Mouse (Mus musculus) right cerebral cortex, adult 18-20 months (tissue): ENCODE results near the gene Vwc2.

Experiments
- DNase-seq: peaks from one replicate; pipeline ENCODE4 v3.0.0; 2022; ENCODE audit warnings: mixed read lengths

Gene Vwc2

GRCm38 (mm10) chr11:11113576-11114233 lies at the start of gene Vwc2:
Vwc2 (plus strand) TSS chr11:11114223.
- peak; percentile 48 for DNase-seq

DNA sequence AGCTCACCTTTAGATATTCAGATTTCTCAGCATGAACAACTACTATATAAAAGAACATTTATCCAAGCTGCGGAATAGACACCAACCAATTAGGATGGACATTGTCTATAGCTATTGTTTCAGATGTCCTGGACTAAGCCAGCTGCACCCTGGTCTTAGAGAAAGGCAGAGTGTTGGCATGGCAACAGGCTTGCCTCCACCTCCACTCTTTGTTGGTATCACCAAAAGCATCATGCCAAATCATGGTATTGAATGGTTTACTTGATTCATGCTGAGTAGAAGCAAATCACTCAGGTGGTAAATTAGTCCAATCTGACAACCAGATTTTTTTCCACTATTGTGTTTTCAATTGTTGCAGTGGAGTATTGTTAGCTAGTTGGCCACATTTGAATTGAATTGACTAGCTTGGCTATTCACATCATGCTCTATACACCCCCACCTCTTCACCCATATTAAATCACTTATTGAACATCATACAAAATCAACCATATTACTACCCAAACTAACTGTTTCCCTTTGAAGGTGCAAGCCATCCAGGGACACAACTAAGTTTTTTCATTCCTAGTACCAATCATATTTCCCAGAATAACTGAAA lies 25.8 kb upstream of the Vwc2 start:
- no peak for DNase-seq

GRCm38 (mm10) chr11:11097606-11098005 lies 16.4 kb upstream of the Vwc2 start:
- DNase-seq = no peak

GRCm38 (mm10) chr11:11098282-11098681 lies 15.7 kb upstream of the Vwc2 start:
- DNase-seq = no peak

DNA sequence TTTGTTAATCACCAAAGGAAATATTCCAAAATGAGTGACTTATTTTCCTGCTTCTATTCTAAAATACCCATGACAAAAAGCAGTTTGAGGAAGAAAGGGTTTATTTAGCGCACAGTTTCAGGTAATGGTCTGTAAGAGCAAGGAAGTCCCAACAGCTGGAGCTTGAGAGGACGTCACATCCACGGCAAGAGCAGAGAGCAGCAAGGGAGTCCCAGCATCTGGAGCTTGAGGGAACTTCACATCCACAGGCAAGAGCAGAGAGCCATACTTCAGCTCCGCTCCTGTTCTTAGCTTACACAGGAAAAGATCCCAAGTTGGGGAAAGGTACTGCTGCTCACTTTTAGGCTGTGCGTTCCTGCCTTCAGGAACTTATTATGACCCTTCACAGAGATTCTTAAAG lies 15.0 kb upstream of the Vwc2 start:
- DNase-seq = no peak

DNA sequence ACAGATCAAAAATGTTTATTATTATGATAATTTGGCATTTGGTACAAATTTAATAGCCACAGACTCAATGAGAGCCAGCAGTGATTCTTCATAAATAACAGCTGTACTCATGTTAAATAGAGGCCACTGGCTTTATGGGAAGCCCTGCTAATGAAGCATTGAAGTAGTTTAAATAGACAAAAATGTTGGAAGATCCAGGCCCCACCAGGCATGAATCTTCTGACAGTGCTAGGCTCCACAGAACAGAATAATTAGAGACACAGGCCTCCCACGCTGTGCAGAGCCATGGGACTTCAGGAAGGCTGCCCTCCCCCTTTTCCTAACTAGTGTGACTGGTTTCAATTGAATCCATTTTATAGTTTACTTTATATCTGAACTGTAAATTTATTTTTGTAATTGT lies 11.8 kb upstream of the Vwc2 start:
- no peak for DNase-seq

- DNase-seq = no peak
Measured at GRCm38 (mm10) chr11:11102620-11103019, 11.4 kb upstream of the Vwc2 start.

DNA sequence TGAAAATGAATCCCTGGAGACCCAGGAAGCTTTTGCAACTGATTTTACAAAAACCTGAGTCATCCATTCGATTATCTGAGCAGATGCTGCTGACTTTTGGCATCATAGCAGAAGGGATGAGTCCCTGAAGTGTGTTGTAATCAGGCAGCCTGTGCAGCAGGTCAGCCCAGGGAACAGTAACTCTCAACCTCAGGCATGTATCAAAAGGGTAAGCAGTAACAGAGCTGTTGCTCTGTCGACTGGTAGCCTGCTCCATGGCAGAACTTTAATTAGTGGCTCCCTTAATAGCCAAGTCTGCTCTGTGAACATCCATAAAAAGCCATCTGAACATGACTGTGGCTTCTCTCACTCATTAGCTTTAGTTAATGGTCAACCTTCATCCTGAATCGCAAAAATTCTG lies 5.1 kb upstream of the Vwc2 start:
- no peak for DNase-seq

- DNase-seq = no peak
Measured at GRCm38 (mm10) chr11:11114234-11115030, 409 bp downstream of the Vwc2 start.

GRCm38 (mm10) chr11:11115031-11115647 lies 1.1 kb downstream of the Vwc2 start:
- DNase-seq = no peak

GRCm38 (mm10) chr11:11115648-11116590 lies 1.9 kb downstream of the Vwc2 start:
- DNase-seq = peak; percentile 13

- no peak for DNase-seq
Measured at GRCm38 (mm10) chr11:11116736-11117135, 2.7 kb downstream of the Vwc2 start.

DNA sequence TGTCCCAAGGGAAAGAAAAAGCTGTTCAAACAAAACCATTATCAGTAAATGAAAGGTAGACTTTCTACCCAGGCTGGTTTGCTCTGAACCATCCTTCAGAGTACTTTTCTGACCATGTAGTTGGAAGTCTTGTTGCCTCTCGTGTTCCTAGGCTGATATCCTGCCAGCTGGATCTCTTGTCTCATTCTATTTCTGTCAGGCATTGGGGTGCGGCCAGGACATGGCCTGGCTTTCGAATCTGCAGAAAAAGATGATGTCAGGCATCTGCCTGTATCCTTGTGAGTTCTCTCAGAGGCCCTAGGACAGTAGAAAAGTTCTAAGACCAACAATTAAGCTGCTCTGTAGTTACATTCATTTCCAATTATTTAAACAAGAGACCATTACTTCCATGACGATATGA lies 8.8 kb downstream of the Vwc2 start:
- no peak for DNase-seq

DNA sequence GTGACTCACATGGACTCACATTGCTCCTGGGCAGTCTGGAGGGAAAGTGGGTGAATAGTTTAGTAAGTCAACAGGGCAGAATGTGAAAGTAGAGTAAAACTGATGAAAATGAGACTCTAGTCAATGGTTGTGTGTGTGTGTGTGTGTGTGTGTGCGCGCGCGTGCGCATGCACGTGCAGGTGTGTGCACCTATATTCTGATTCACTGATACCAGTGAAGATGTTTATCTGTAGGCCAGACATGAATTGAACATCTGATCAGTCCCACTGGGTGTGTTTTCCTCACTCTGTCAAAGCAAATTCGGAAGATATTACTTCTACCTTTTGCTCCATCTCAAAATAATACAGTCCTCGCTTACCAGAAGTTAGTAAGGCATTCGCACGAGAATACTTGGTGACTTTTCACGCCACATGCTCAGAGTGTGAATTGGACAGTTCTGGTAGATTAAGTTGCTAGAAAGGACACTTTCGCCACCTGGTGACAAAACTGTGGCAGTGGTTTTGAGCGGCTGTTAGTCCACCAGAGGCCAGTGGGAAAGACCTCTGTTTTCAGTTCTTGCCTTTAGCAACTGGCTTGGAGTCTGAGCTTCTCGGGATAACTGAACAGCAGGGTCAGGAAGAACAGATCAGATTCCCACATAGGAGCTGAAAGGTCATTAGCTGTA lies 17.5 kb downstream of the Vwc2 start:
- peak; percentile 48 for DNase-seq

- no peak for DNase-seq
Measured at GRCm38 (mm10) chr11:11140622-11141021, 26.6 kb downstream of the Vwc2 start.

GRCm38 (mm10) chr11:11152681-11153080 lies 38.7 kb downstream of the Vwc2 start:
- DNase-seq = no peak

DNA sequence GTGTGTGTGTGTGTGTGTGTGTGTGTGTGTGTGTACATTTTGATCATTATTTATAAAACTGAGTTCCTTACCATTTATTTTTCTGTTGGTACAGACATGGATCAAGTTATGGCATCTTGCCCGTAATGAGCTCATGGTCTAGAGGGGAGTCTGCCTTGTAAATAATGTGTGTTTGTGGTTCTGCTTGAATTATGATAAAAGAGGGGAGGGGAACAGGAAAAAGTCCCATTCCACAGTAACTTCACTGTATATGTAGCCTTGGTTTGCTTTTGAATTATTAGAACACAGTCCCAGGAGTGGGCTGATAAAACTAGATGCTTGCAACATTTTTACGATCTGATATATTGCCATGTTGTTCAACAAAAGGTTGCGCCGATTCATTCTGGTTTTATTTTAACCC lies 57.4 kb downstream of the Vwc2 start:
- no peak for DNase-seq

DNA sequence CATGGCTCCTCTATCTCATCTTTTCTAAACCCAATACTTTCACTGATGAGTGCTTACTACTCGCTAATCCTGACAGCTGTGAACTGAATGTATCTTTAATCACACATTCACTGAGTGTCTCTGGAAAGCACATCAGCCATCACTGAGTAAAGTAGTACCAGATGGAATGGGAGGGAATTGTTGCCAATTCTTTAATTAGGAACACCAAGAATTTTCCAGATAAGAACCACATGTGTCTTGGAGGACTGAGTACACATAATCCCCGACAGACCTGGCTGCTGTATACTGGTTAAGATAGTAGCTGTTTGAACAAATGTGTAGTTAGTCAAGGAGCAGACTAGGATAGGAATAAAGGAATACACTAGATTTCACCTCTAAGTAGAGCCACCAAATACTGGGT lies 61.2 kb downstream of the Vwc2 start:
- DNase-seq = no peak

DNA sequence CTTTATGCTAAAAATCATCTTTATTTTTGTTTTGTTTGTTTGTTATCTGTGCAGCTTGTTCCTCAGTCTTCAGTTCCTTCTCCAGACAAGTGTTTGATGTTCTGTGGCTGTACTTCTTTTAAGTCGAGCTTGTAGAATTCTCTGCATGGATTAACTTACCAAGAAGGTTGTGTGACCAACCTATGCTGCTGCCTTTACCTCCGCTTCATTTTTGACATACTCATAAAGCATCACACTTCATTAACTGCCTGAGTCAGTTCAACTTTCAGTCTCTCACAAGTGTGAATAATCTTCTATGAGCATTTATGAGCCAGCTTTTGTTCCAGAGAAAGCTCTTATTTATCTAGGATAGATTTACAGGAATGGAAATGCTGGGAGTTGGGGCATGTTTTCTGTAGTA lies 68.7 kb downstream of the Vwc2 start:
- no peak for DNase-seq

GRCm38 (mm10) chr11:11223162-11223561 lies 109.1 kb downstream of the Vwc2 start:
- no peak for DNase-seq

DNA sequence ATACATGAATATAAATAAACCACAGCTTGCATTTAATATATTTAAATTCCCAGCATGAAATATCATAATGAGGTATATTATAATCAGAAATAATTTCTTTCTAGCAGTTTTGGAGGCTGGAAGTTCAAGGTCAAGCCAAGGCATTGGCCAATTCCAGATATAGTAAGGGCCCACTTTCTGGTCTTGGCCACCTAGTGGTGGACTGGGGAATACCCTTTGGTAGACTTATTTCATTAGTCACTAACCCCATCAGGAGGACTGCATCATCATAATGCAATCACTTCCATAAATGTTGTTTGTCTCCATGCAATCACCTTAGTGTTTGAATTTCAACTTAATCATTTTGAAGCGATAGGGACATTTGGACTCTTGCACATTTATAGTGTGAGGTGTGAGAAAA lies 125.3 kb downstream of the Vwc2 start:
- DNase-seq = no peak
